In the genomic region with DNA sequence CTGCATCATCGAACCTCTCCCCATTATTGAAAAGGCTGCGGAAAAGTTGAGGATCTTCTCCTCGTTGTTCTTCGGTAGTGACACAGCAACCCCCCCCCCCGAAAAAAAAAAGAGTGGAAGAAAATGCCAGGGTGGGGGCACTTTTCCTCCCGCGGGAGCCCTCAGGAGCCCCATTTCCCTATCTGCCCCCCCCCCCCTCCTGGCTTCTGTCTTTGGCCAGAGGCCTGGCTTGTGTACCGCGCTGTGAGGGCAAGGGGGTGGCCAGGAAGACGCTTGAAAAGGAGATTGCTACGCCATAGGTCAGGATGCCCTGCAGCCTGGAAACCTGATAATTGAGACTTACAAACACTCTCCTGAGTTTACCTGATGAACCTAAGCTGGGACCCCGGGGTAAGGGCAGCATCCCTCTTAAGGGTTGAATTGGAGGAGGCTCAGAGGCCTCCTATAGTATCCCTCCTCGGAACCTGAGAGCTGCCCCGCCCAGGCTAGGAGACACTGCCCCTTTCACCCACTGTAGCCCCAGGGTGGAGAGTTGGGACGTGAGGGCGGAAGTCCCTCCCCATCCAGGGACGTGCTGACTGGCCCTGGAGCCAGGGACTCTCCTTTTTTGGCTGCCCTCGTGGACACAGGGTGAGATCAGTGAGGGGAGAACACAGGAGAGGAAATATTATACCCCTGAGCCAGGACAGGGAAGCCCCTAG, we compare ENCODE assay signal across 8 mouse cellular contexts. TPM values are rescaled to one million over a fixed set of nuclear protein-coding genes. Genes with fewer than 3 reads are reported as not detected.
DNase-seq lines count a peak whose midpoint lies in the region; ATAC-seq and TF ChIP-seq lines count a peak whose summit lies in the region.

A gene (minus strand): TSS at position 417 of the 701 bp plus-strand sequence.

- peak within 1 kb of the TSS; percentile 89 for H3K4me3 ChIP-seq in embryonic facial prominence, embryonic 12.5 days
- H3K4me3 ChIP-seq in liver, adult 2 months (ENCODE audit: insufficient read depth, low read depth, low read length), result peak within 1 kb of the TSS; percentile 95
- peak within 1 kb of the TSS; percentile 59 for H3K4me3 ChIP-seq in midbrain, postnatal 0 days (ENCODE audit: low read depth, low read length)

- H3K9ac ChIP-seq in embryonic facial prominence, embryonic 12.5 days, result peak within 1 kb of the TSS; percentile 99
- peak within 1 kb of the TSS; percentile 95 for H3K9ac ChIP-seq in liver, adult 2 months (ENCODE audit: low read depth, low read length)
- peak within 1 kb of the TSS; percentile 81 for H3K9ac ChIP-seq in midbrain, postnatal 0 days (replicated peaks; ENCODE audit: low read length, poor library complexity, severe bottlenecking)

- peaks cover 55% of the 10 kb centered on the region for H3K36me3 ChIP-seq in embryonic facial prominence, embryonic 12.5 days
- H3K36me3 ChIP-seq in liver, adult 2 months (ENCODE audit: control insufficient read depth, insufficient read depth, low read length), result peaks cover 6% of the 10 kb centered on the region
- peaks cover 28% of the 10 kb centered on the region for H3K36me3 ChIP-seq in midbrain, postnatal 0 days (ENCODE audit: insufficient read depth, low read length)

- H3K27me3 ChIP-seq in embryonic facial prominence, embryonic 12.5 days, result no peaks in the 10 kb centered on the region
- no peaks in the 10 kb centered on the region for H3K27me3 ChIP-seq in liver, adult 2 months (ENCODE audit: control insufficient read depth, insufficient read depth, low read length)
- H3K27me3 ChIP-seq in midbrain, postnatal 0 days (ENCODE audit: insufficient read depth, low read length), result no peaks in the 10 kb centered on the region

- peaks cover 14% of the 10 kb centered on the region; the same call in 1 of the 2 replicates for H3K79me2 ChIP-seq in liver, adult 2 months (ENCODE audit: control insufficient read depth, insufficient read depth, low read length)

- peak within 1 kb of the TSS; percentile 88 for H3K4me2 ChIP-seq in embryonic facial prominence, embryonic 12.5 days (replicated peaks)
- H3K4me2 ChIP-seq in midbrain, postnatal 0 days (ENCODE audit: low read depth, low read length, poor library complexity, severe bottlenecking), result peak within 1 kb of the TSS; percentile 79

- peak; percentile 33 for DNase-seq in CD4-positive, CD25-positive, alpha-beta regulatory T cell, adult 2 months (ENCODE audit: low read depth, low spot score)
- DNase-seq in adrenal gland, adult 2 months, result peak; percentile 94
- peak; percentile 94 to 96 for DNase-seq in heart, adult 9 months (ENCODE audit: low spot score in 2 of 2)
- DNase-seq in kidney, adult 8-10 months, result peak; percentile 87 to 91
- DNase-seq in liver, adult 2 months (ENCODE audit: extremely low read depth, low read depth, low spot score), result peak; percentile 94
- peak; percentile 70 for DNase-seq in midbrain, postnatal 0 days (ENCODE audit: low spot score)
- DNase-seq in urinary bladder, postnatal 14 days (ENCODE audit: low spot score), result peak; percentile 90

- peak; percentile 54; the same call in 1 of the 2 replicates for TF ChIP-seq POLR2A in liver, adult 2 months (IDR thresholded peaks at IDR 0.05; ENCODE audit: extremely low read depth, insufficient read depth, low read length)

- H3K9me3 ChIP-seq in embryonic facial prominence, embryonic 12.5 days, result no peaks in the 10 kb centered on the region
- no peaks in the 10 kb centered on the region for H3K9me3 ChIP-seq in midbrain, postnatal 0 days (ENCODE audit: low read length)

- peak within 1 kb of the TSS; percentile 91 for H3K27ac ChIP-seq in embryonic facial prominence, embryonic 12.5 days
- H3K27ac ChIP-seq in liver, adult 2 months (replicated peaks; ENCODE audit: insufficient read depth, low read depth, low read length), result peak within 1 kb of the TSS; percentile 96
- peak within 1 kb of the TSS; percentile 89 for H3K27ac ChIP-seq in midbrain, postnatal 0 days (ENCODE audit: low read depth, low read length)

- H3K4me1 ChIP-seq in embryonic facial prominence, embryonic 12.5 days, result peaks cover 42% of the 10 kb centered on the region
- peaks cover 8% of the 10 kb centered on the region for H3K4me1 ChIP-seq in liver, adult 2 months (ENCODE audit: control insufficient read depth, insufficient read depth, low read length)
- peaks cover 11% of the 10 kb centered on the region; the same call in 1 of the 2 replicates for H3K4me1 ChIP-seq in midbrain, postnatal 0 days (ENCODE audit: insufficient read depth, low read length)

- no peak for TF ChIP-seq CTCF in liver, adult 2 months (IDR thresholded peaks at IDR 0.05; ENCODE audit: low read depth, low read length)
- no peak for TF ChIP-seq CTCF in midbrain, postnatal 0 days (IDR thresholded peaks at IDR 0.05)

- WGBS in embryonic facial prominence, embryonic 12.5 days, result under 1% methylated on average over 18 of the region's 18 CpGs
- WGBS in liver, adult 2 months, result 3% methylated on average over 18 of the region's 18 CpGs
- under 1% methylated on average over 12 of the region's 18 CpGs for WGBS in midbrain, postnatal 0 days

- peak; percentile 24; the same call in 1 of the 2 replicates for ATAC-seq in embryonic facial prominence, embryonic 12.5 days (ENCODE audit: insufficient number of reproducible peaks, insufficient read depth, low FRiP score, low TSS enrichment)
- no peak for ATAC-seq in midbrain, postnatal 0 days (ENCODE audit: low FRiP score)

RNA-seq across cellular contexts. Expression of the gene that starts here (rescaled TPM):
- total RNA-seq in adrenal gland, adult 2 months (2021), result 1,000 to 10,000 TPM; 2,613 to 2,674 TPM
- 2,736 and 3,470 TPM in 2 replicates for polyA plus RNA-seq in adrenal gland, adult 2 months (2012; rRNA removed)
- polyA plus RNA-seq in embryonic facial prominence, embryonic 12.5 days (2016; fragmentation: Nextera tagmentation; extraction: Ambion mirVana), result 1,846 and 1,855 TPM in 2 replicates
- total RNA-seq in liver, adult 2 months (2014; rRNA removed), result 1,072 and 1,474 TPM in 2 replicates
- polyA plus RNA-seq in liver, adult 2 months (2012; rRNA removed), result 2,601 and 2,951 TPM in 2 replicates
- 2,678 and 3,049 TPM in 2 replicates for total RNA-seq in midbrain, postnatal 0 days (2014; rRNA removed)
- 1,705 and 1,726 TPM in 2 replicates for polyA plus RNA-seq in midbrain, postnatal 0 days (2015; fragmentation: Nextera tagmentation; extraction: Ambion mirVana)

Comparison
In these comparisons a context has a peak if more than half of its experiments do, and no peak if none do; other contexts are left out.
1. DNase-seq: peak in every context shown above with its lines; median percentile 95 in heart, adult 9 months; 94 in adrenal gland, adult 2 months; 94 in liver, adult 2 months; 90 in urinary bladder, postnatal 14 days; 89 in kidney, adult 8-10 months; 70 in midbrain, postnatal 0 days; 33 in CD4-positive, CD25-positive, alpha-beta regulatory T cell, adult 2 months.